Mouse (Mus musculus): ENCODE measurements around the gene Smad6.

GRCm38 (mm10) chr9:63956052-63956451, 65.8 kb downstream of the Smad6 start:
- TF ChIP-seq MAFK (IDR thresholded peaks at IDR 0.05; ENCODE audit: insufficient read depth, low read depth, low read length) (no peak), HCFC1 (IDR thresholded peaks at IDR 0.05; ENCODE audit: borderline replicate concordance, insufficient read depth, low read length) (no peak), CHD2 (IDR thresholded peaks at IDR 0.05; ENCODE audit: low read depth, low read length) (no peak)

Data from ES-E14 (cell line).